Comparison of ENCODE assay signal across 9 mouse cellular contexts in genomic region chr17:74994582-74994893, GRCm38 (mm10). TPM values are rescaled to one million over a fixed set of nuclear protein-coding genes. Genes with fewer than 3 reads are reported as not detected.
DNase-seq lines count a peak whose midpoint lies in the region; ATAC-seq and TF ChIP-seq lines count a peak whose summit lies in the region.
"Had no signal": no experiment of that assay in that cellular context is flagged by ENCODE, and none has a peak within 500 bp of the region (broad histone marks: within the 10 kb centered on the region; RNA-seq: fewer than 3 reads in every experiment).

No protein-coding gene starts in this region.

- peak overlapping the region; percentile 15; the same call in 1 of the 2 replicates for H3K4me3 ChIP-seq in layer of hippocampus, adult 2 months
- H3K4me3 ChIP-seq in limb, embryonic 12.5 days (replicated peaks): peak overlapping the region; percentile 14; the same call in 1 of the 2 replicates
- H3K4me3 ChIP-seq in neural tube, embryonic 15.5 days (replicated peaks): peak overlapping the region; percentile 34

- H3K27me3 ChIP-seq in limb, embryonic 12.5 days: no peaks in the 10 kb centered on the region
- H3K27me3 ChIP-seq in neural tube, embryonic 15.5 days (replicated peaks): peaks cover 8% of the 10 kb centered on the region; the same call in 1 of the 2 replicates
- H3K27me3 ChIP-seq: CH12.LX had no signal

- H3K27ac ChIP-seq in layer of hippocampus, adult 2 months: no peak overlapping the region
- peak overlapping the region; percentile 98 for H3K27ac ChIP-seq in limb, embryonic 12.5 days
- no peak overlapping the region for H3K27ac ChIP-seq in neural tube, embryonic 15.5 days (replicated peaks)

- DNase-seq in layer of hippocampus, adult 2 months (ENCODE audit: low spot score in 2 of 2): no peak
- DNase-seq in layer of hippocampus, adult 8-10 months (ENCODE audit: low spot score in 2 of 2): no peak
- peak; percentile 39 for DNase-seq in heart, adult 8-10 months (ENCODE audit: low spot score)
- no peak for DNase-seq in urinary bladder, postnatal 36 days (ENCODE audit: low spot score in 2 of 2)
- DNase-seq in right cerebral cortex, postnatal 25 days: no peak
- DNase-seq in adrenal gland, adult 2 months: no peak

- peaks cover 52% of the 10 kb centered on the region for H3K4me1 ChIP-seq in limb, embryonic 12.5 days (replicated peaks)
- peaks cover 14% of the 10 kb centered on the region for H3K4me1 ChIP-seq in neural tube, embryonic 15.5 days

- no peak for ATAC-seq in limb, embryonic 12.5 days (ENCODE audit: insufficient number of reproducible peaks, insufficient read depth, low FRiP score, low TSS enrichment, low read depth)
- no peak for ATAC-seq in neural tube, embryonic 15.5 days (ENCODE audit: low FRiP score)

- H3K9me3 ChIP-seq in limb, embryonic 12.5 days: peaks cover 8% of the 10 kb centered on the region
- H3K9me3 ChIP-seq in neural tube, embryonic 15.5 days (replicated peaks): no peaks in the 10 kb centered on the region

- 2% methylated on average over 4 of the region's 4 CpGs for WGBS in limb, embryonic 12.5 days
- 2% methylated on average over 4 of the region's 4 CpGs for WGBS in neural tube, embryonic 15.5 days

- no peak for TF ChIP-seq CTCF in layer of hippocampus, adult 2 months (conservative IDR thresholded peaks at IDR 0.05)

- H3K4me2 ChIP-seq in limb, embryonic 12.5 days: peak overlapping the region; percentile 53
- H3K4me2 ChIP-seq in neural tube, embryonic 15.5 days: peak overlapping the region; percentile 65

- H3K9ac ChIP-seq in limb, embryonic 12.5 days (replicated peaks): peak overlapping the region; percentile 28; the same call in 1 of the 2 replicates
- H3K9ac ChIP-seq in neural tube, embryonic 15.5 days (replicated peaks): no peak overlapping the region

- H3K36me3 ChIP-seq in limb, embryonic 12.5 days: no peaks in the 10 kb centered on the region
- H3K36me3 ChIP-seq in neural tube, embryonic 15.5 days: no peaks in the 10 kb centered on the region

RNA-seq across cellular contexts. Expression of gene Ltbp1, which starts 10.8 kb away (rescaled TPM):
- total RNA-seq in layer of hippocampus, adult 2 months (2021): 1 to 10 TPM; 6.3 to 7.4 TPM
- total RNA-seq in layer of hippocampus, adult 8-10 months (2022): 1 to 10 TPM; 5.7 to 9.0 (median 7.4) TPM
- 10 to 100 TPM; 35.7 to 46.0 (median 42.1) TPM for total RNA-seq in heart, adult 8-10 months (2022)
- 43.8 and 52.8 TPM in 2 replicates for polyA plus RNA-seq in limb, embryonic 12.5 days (2016; fragmentation: Nextera tagmentation; extraction: Ambion mirVana)
- 3.6 and 6.0 TPM in 2 replicates for polyA plus RNA-seq in neural tube, embryonic 15.5 days (2015; fragmentation: Nextera tagmentation; extraction: Ambion mirVana)
- 10 to 100 TPM; 12.7 to 15.1 TPM for total RNA-seq in adrenal gland, adult 2 months (2021)
- polyA plus RNA-seq in adrenal gland, adult 2 months (2012; rRNA removed): 13.0 and 13.4 TPM in 2 replicates
